Mouse (Mus musculus) frontal cortex, postnatal 25 days (tissue): ENCODE measurements around the gene Il12rb1.
A peak's percentile ranks its signal among the peaks of the same experiment; 100 is the strongest.

Experiments used
- DNase-seq, 2 experiments: peaks; one replicate each; pipeline ENCODE4 v3.0.0; 2022; ENCODE audit warnings: low spot score in 2 of 2

Gene Il12rb1

GRCm38 (mm10) chr8:70773833-70774232 lies 34.4 kb upstream of the Il12rb1 start:
- DNase-seq, result no peak

- no peak for DNase-seq
Observed at GRCm38 (mm10) chr8:70774740-70775139, 33.5 kb upstream of the Il12rb1 start.

GRCm38 (mm10) chr8:70775227-70775626 lies 33.0 kb upstream of the Il12rb1 start:
- no peak for DNase-seq

- DNase-seq, result no peak
Observed at GRCm38 (mm10) chr8:70775851-70776495, 32.3 kb upstream of the Il12rb1 start.

GRCm38 (mm10) chr8:70776496-70777444 lies 31.5 kb upstream of the Il12rb1 start, which contains the start of gene Pik3r2:
Pik3r2 (minus strand) TSS chr8:70776713.
- DNase-seq, result peak; percentile 98

- DNase-seq, result no peak
Observed at GRCm38 (mm10) chr8:70780093-70780492, 28.2 kb upstream of the Il12rb1 start.

GRCm38 (mm10) chr8:70786291-70787050 lies 21.8 kb upstream of the Il12rb1 start:
- DNase-seq, result no peak

- DNase-seq, result no peak
Observed at GRCm38 (mm10) chr8:70787051-70787445, 21.2 kb upstream of the Il12rb1 start.

- DNase-seq, result no peak
Observed at GRCm38 (mm10) chr8:70787941-70788667, 20.1 kb upstream of the Il12rb1 start.

GRCm38 (mm10) chr8:70789046-70789445 lies 19.2 kb upstream of the Il12rb1 start:
- no peak for DNase-seq

- DNase-seq, result no peak
Observed at GRCm38 (mm10) chr8:70790846-70791245, 17.4 kb upstream of the Il12rb1 start.

GRCm38 (mm10) chr8:70791294-70791701 lies 17.0 kb upstream of the Il12rb1 start:
- DNase-seq, result no peak

- DNase-seq, result peak; percentile 92
Observed at GRCm38 (mm10) chr8:70791975-70792691, 16.1 kb upstream of the Il12rb1 start.

- DNase-seq, result no peak
Observed at GRCm38 (mm10) chr8:70792700-70793099, 15.5 kb upstream of the Il12rb1 start.

- no peak for DNase-seq
Observed at GRCm38 (mm10) chr8:70794215-70794614, 14.0 kb upstream of the Il12rb1 start.

- DNase-seq, result no peak
Observed at GRCm38 (mm10) chr8:70795370-70795769, 12.9 kb upstream of the Il12rb1 start.

GRCm38 (mm10) chr8:70796403-70797080 lies 11.7 kb upstream of the Il12rb1 start:
- no peak for DNase-seq

- DNase-seq, result peak; percentile 64 to 74
Observed at GRCm38 (mm10) chr8:70797081-70798070, 10.9 kb upstream of the Il12rb1 start.

GRCm38 (mm10) chr8:70798281-70798680 lies 10.0 kb upstream of the Il12rb1 start:
- no peak for DNase-seq
